Mouse (Mus musculus) gastrocnemius, postnatal 4 days (tissue): ENCODE measurements at regions not wholly inside any gene's neighbourhood (a gene's known extent, or its start where the extent isn't known, plus 50 kb on each side); places are given as distances from the start of the nearest gene placed in this dataset.

ENCODE experiments used
- DNase-seq, 2 experiments: peaks; one replicate each; pipeline ENCODE4 v3.0.0; 2021 to 2022; ENCODE audit warnings: low spot score in 2 of 2, mixed read lengths in 2 of 2

DNA sequence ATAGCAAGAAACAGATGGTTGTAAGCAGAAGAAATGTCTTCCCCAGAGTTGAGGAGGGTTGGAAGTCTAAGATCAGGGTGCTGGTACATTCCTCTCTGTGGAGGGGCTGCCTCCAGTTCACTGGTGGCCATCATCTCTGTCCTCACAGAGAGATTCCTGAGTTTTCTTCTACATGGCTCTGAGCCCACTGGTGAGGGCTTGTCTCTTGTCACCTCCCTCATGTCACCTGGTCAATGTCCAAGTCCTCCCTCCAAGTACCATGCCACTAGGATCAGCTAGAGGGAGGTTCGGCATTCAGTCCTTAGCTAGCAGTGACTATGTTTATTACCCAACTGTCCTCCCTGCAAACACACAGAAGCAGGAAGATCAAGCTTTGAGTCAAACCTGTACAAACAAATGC lies 258.3 kb downstream of the Tgfb2 start:
- DNase-seq: no peak

DNA sequence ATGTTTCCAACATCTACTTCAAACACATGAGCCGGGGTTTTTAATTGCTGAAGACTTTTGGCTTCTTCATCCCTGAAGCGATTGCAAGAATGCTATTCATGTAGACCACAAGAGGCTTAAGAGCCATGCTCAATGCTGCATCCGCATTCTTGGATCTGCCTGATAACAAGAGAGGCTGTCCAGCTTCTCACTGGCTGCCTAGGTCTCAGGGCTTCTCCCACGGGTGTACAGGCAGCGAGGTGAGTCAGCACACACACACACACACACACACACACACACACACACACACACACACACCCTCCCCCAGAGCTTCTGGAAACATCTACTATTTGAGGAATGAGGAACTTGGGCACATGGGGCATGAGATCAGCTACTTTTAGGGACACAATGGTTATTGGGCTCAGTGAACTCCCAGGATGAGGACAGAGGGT lies 261.1 kb downstream of the Tgfb2 start:
- peak in 1 of 2 experiments; percentile 20 for DNase-seq

- DNase-seq: no peak
Observed at GRCm38 (mm10) chr1:186442160-186442559, 263.6 kb downstream of the Tgfb2 start.

GRCm38 (mm10) chr1:186435336-186435972 lies 270.3 kb downstream of the Tgfb2 start:
- DNase-seq: no peak

DNA sequence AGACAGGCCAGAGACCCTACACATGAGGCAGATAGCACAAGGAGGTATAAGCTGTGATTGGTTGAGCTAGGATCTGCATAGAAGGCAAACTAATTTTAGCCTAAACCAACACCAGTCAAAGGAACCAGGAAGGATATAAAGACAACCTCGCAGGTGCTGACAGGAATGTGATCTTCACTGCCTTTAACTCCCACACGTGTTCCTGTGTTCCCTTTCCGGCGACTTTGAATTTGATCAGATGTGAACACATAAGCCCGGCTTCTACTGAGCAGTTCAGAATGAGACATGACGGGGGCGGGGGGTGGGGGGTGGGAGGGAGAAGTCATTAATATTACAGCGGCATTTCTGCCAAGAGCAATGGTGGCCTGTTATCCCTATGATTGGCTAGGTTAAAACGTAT lies 271.0 kb downstream of the Tgfb2 start:
- no peak for DNase-seq

GRCm38 (mm10) chr1:186434007-186434406 lies 271.8 kb downstream of the Tgfb2 start:
- DNase-seq: no peak

DNA sequence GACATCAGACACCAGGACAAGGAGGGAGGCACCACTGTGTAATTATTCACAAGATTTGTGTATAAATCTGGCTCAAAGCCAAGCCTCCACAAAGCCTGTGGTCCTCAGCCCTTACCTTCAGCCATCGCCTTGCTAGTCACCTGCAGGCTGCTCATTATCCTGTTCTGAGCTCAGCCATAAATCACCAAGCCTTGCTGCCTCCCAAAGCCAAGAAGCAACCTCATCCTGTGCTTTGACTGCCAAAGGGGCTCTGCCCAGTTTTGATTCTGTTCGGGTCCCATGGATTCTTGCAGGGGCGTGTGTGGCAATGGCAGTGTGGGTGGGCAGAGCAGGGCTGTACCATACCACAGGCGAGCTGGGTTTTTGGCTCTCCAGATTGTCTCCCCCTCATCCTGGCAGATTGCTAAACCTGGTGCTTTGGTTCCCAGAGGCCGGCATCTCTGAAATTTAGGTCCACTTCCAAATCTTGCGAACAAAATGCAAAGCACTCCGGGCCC lies 272.6 kb downstream of the Tgfb2 start:
- peak in 1 of 2 experiments; percentile 24 for DNase-seq

GRCm38 (mm10) chr1:186425421-186425820 lies 280.4 kb downstream of the Tgfb2 start:
- DNase-seq: no peak

GRCm38 (mm10) chr1:186424084-186424483 lies 281.7 kb downstream of the Tgfb2 start:
- no peak for DNase-seq

GRCm38 (mm10) chr1:186417101-186417500 lies 288.7 kb downstream of the Tgfb2 start:
- no peak for DNase-seq

DNA sequence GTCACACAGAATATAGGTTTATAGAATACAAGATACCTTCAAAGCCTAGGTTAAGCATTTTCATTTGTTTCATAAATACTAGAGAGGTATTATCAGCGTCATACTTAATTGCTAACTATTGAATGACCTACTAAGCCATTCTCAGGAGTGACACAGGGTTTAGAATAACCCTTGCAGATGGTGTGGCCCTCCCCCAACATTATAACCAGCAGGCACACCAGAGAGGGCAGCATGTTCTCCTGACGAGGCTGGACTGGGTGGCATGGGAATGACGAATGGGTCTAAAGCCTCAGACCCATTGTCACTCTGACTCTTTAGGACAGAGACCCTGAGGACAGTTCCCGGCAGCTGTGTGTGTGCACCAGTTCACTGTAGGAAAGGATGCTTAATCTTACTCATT lies 290.5 kb downstream of the Tgfb2 start:
- no peak for DNase-seq

DNA sequence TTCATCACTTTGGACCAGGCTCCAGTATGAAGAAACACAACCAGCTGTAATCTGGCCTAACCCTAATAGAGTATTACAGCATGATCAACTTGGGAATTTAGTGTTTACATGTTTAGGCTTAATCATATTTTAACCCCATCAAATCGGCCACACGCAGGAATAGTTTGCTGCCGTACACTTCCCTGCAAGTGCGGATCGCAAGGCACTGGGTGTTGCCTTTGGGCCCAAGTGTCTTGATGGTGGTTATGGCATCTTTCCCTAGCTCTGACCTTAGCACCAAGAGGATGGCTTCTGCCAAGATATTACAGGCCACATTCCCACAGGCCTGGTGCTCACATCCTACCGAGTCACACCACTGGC lies 291.9 kb downstream of the Tgfb2 start:
- no peak for DNase-seq

DNA sequence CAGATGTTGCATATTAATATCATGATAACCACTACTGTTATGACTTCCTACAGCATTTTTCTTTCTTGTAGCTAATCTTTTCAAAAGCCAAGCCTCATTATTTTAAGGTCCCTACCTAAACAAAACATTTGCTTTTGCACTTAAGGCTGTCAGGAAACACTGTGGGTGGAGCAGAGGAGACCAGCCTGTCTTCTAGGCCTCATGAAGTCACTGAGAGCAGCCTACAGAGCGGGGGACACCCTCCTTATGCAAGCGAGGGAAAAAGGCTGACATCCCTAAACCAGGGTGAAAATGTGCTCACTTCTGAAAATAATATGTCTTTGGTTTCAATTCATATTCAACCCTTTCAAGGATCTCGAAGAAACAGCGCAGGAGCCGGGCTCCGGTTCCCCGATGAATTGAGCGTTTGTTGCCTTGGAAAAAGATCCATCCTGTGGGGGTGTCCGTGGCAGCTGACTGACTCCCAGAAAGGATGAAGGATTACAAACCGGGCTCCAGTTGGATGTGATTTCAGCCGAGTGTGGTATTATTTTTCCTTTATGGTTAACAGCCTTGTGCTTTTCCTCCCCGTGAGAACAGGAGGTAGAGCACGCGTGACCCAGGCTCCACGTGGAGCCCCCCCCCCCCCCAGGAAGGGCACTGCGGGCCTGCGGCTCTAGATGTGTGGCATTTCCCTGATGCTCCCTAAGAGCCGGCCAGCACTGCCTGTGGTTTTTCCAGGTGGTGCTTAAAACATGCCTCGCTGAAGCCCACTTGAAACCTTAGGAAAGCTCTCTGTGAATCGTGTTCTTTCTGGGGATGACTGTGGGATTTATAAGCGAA lies 292.5 kb downstream of the Tgfb2 start:
- peak in 1 of 2 experiments; percentile 37 for DNase-seq

- no peak for DNase-seq
Observed at GRCm38 (mm10) chr1:186412296-186412695, 293.5 kb downstream of the Tgfb2 start.

GRCm38 (mm10) chr1:186408986-186409441 lies 291.9 kb upstream of the Lyplal1 start:
- no peak for DNase-seq

GRCm38 (mm10) chr1:186407656-186408055 lies 290.5 kb upstream of the Lyplal1 start:
- no peak for DNase-seq

DNA sequence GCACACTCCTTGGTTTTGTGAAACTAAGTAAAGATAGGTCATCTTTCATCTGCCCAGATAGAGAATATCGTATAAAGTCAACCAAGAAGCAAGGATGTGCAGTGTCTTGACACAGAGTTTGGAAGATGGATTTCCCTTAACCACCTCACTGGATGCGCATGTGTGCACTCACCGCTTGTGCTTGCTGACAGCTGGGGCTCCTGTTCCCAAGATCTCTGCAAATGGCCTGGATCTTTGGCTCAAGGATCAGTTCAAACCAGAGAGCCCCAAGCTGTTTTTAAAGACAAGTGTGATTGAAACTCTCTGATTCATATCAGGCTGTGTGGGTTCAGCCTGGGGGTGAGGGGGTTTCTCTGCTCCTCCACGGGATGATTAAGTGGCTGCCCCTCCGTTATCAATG lies 288.6 kb upstream of the Lyplal1 start:
- no peak for DNase-seq

DNA sequence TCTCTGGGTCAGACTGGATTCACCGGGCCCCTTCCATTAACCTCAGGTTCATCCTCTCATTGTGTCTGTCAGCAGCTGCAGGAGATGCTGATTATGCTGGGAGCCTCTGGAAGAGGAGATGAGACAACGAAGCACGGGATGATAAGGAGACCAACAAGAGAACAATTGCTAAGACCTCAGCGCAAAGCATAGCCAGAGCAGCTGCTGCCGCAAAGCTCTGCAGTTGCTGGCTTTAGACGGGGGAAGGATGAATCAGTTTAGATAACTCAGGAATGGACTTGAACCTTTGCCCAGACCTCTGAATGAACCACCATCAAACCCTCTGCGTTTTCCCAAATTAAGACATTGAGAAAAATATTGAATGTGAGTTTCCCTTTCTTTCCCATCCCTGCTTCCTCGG lies 282.7 kb upstream of the Lyplal1 start:
- peak in 1 of 2 experiments; percentile 43 for DNase-seq

- DNase-seq: no peak
Observed at GRCm38 (mm10) chr1:186393005-186393404, 275.9 kb upstream of the Lyplal1 start.

GRCm38 (mm10) chr1:186384440-186384839 lies 267.3 kb upstream of the Lyplal1 start:
- no peak for DNase-seq

- no peak for DNase-seq
Observed at GRCm38 (mm10) chr1:186383453-186383852, 266.3 kb upstream of the Lyplal1 start.

- DNase-seq: no peak
Observed at GRCm38 (mm10) chr1:186383006-186383405, 265.9 kb upstream of the Lyplal1 start.
